Mouse (Mus musculus) ES-E14 (cell line): ENCODE data around the gene Ptprm. TPM values are rescaled to one million over a fixed set of nuclear protein-coding genes. Genes with fewer than 3 reads are reported as not detected.

ENCODE experiments used
- DNase-seq: peaks from one replicate; pipeline ENCODE4 v3.0.0-alpha.2; 2013; ENCODE audit warnings: low read depth, low spot score
- H3K27ac ChIP-seq: 2 replicates; pipeline ENCODE4 v1.5.1; 2012; ENCODE audit warnings: low read depth, mild to moderate bottlenecking, low read length, moderate library complexity, mixed read lengths; ENCODE audit not compliant: poor library complexity, insufficient read depth, severe bottlenecking
- H3K36me3 ChIP-seq: 2 replicates; pipeline ENCODE4 v1.6.1; 2012; ENCODE audit warnings: mild to moderate bottlenecking, low read length, moderate library complexity, mixed read lengths; ENCODE audit not compliant: control insufficient read depth, poor library complexity, insufficient read depth, severe bottlenecking
- H3K4me1 ChIP-seq, 2 experiments: fragments of 150-350 bp in 1 of 2; sonication (generic) in 1 of 2; 2 replicates each; pipeline ENCODE4 v1.6.1; 2012; ENCODE audit warnings: low read length in 2 of 2, mild to moderate bottlenecking in 1 of 2, mixed read lengths in 1 of 2; ENCODE audit not compliant: control insufficient read depth in 2 of 2, insufficient read depth in 2 of 2, poor library complexity in 1 of 2
- H3K4me3 ChIP-seq, 2 experiments: fragments of 150-350 bp in 1 of 2; sonication (generic) in 1 of 2; 2 replicates each; pipeline ENCODE4 v1.5.1; 2012; ENCODE audit warnings: low read length in 2 of 2, low read depth in 1 of 2, mild to moderate bottlenecking in 1 of 2, mixed read lengths in 1 of 2; ENCODE audit not compliant: insufficient read depth in 1 of 2, poor library complexity in 1 of 2, severe bottlenecking in 1 of 2
- H3K9ac ChIP-seq: 2 replicates; pipeline ENCODE4 v1.6.1; 2012; ENCODE audit warnings: low read depth, mild to moderate bottlenecking, low read length, mixed read lengths; ENCODE audit not compliant: poor library complexity, insufficient read depth, severe bottlenecking
- H3K9me3 ChIP-seq: fragments of 150-350 bp; sonication (generic); 2 replicates; pipeline ENCODE4 v1.6.1; 2012; ENCODE audit warnings: low read depth, mild to moderate bottlenecking, low read length; ENCODE audit not compliant: control insufficient read depth, insufficient read depth
- CHD2 ChIP-seq: IDR thresholded peaks from 2 replicates; pipeline ENCODE4 v1.6.1; 2014; ENCODE audit warnings: mild to moderate bottlenecking, low read depth, low read length, inconsistent platforms
- HCFC1 ChIP-seq: IDR thresholded peaks from 2 replicates; pipeline ENCODE4 v1.6.1; 2012; ENCODE audit warnings: low read length, inconsistent platforms, borderline replicate concordance; ENCODE audit not compliant: insufficient read depth
- MAFK ChIP-seq: IDR thresholded peaks from 2 replicates; pipeline ENCODE4 v1.6.1; 2014; ENCODE audit warnings: mild to moderate bottlenecking, low read depth, low read length, inconsistent platforms; ENCODE audit not compliant: insufficient read depth
- ZC3H11A ChIP-seq: IDR thresholded peaks from 2 replicates; pipeline ENCODE4 v1.6.1; 2012; ENCODE audit warnings: low read depth, mild to moderate bottlenecking, inconsistent platforms, low read length, borderline replicate concordance
- ZNF384 ChIP-seq: IDR thresholded peaks from 2 replicates; pipeline ENCODE4 v1.6.1; 2012; ENCODE audit warnings: low read depth, low read length, inconsistent platforms
- in situ Hi-C, 2 experiments: fragments of 600-800 bp; cut with MboI; formaldehyde crosslinking; loops; one replicate each; pipeline ENCODE4 v1.15.1; 2025; ENCODE audit warnings: low sequenced_read_pairs in 2 of 2, inconsistent platforms in 1 of 2; ENCODE audit not compliant: unreplicated experiment in 2 of 2
- total RNA-seq: library from RNA; depleted of rRNA; stranded (reverse); fragments of 300-350 nt; gene quantifications from 2 replicates; pipeline ENCODE4 v1.2.3, GENCODE M21; 2012

Gene Ptprm
- total RNA-seq, 1 experiment: 2.9 TPM

- Histone ChIP-seq H3K9ac (no peak overlapping the region), H3K27ac (no peak overlapping the region), H3K36me3 (no peaks in the 10 kb centered on the region), H3K4me3 (no peak overlapping the region), H3K9me3 (peaks cover 7% of the 10 kb centered on the region), H3K4me1 (no peaks in the 10 kb centered on the region)
- in situ Hi-C loops: no loop called here
- TF ChIP-seq MAFK: no peak
- no peak for TF ChIP-seq ZC3H11A
- no peak for TF ChIP-seq HCFC1
- no peak for TF ChIP-seq CHD2
- no peak for TF ChIP-seq ZNF384
- DNase-seq: no peak
These were observed 344.1 kb downstream of the Ptprm start for GRCm38 (mm10) chr17:67010136-67010535.

GRCm38 (mm10) chr17:67008137-67008536 is 346.1 kb downstream of the Ptprm start:
- Histone ChIP-seq H3K9ac (no peak overlapping the region), H3K36me3 (no peaks in the 10 kb centered on the region), H3K9me3 (peaks cover 7% of the 10 kb centered on the region), H3K4me3 (no peak overlapping the region), H3K27ac (no peak overlapping the region), H3K4me1 (no peaks in the 10 kb centered on the region)
- TF ChIP-seq ZNF384 (no peak), ZC3H11A (no peak), CHD2 (no peak), MAFK (no peak), HCFC1 (no peak)
- no peak for DNase-seq
- in situ Hi-C loops: no loop called here

GRCm38 (mm10) chr17:67006740-67007385 is 347.4 kb downstream of the Ptprm start:
- peaks cover 7% of the 10 kb centered on the region for H3K9me3 ChIP-seq
- H3K4me3 ChIP-seq: no peak overlapping the region
- no peak for DNase-seq
- no peak for TF ChIP-seq ZNF384
- no peak overlapping the region for H3K27ac ChIP-seq
- no peaks in the 10 kb centered on the region for H3K4me1 ChIP-seq
- in situ Hi-C loops: no loop called here
- no peaks in the 10 kb centered on the region for H3K36me3 ChIP-seq
- H3K9ac ChIP-seq: no peak overlapping the region

- TF ChIP-seq MAFK (no peak), ZNF384 (no peak), HCFC1 (no peak), CHD2 (no peak), ZC3H11A (no peak)
- Histone ChIP-seq H3K27ac (no peak overlapping the region), H3K36me3 (no peaks in the 10 kb centered on the region), H3K4me3 (no peak overlapping the region), H3K9me3 (no peaks in the 10 kb centered on the region), H3K4me1 (no peaks in the 10 kb centered on the region), H3K9ac (no peak overlapping the region)
- in situ Hi-C loops: no loop called here
- no peak for DNase-seq
These were observed 357.4 kb downstream of the Ptprm start for GRCm38 (mm10) chr17:66996882-66997281.

DNA sequence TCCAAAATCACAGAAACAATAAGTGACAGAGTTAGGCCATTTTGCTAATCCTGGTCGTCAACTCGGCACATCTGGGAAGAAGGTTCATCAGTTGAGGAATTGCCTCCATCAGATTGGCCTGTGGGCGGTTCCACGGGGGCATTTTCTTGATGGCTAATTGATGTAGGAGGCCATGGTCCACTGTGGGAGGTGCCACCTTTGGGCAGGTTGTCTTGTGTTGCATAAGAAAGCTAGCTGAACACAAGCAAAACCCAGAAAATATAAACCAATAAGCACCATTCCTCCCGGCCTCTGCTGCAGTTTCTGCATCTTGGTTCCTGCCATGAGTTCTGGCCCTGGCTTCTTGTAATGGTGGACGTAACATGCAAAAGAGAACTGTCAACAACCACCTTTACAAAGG is 358.2 kb downstream of the Ptprm start:
- TF ChIP-seq HCFC1: no peak
- no peak overlapping the region for H3K4me3 ChIP-seq
- H3K27ac ChIP-seq: no peak overlapping the region
- H3K4me1 ChIP-seq: no peaks in the 10 kb centered on the region
- DNase-seq: no peak
- H3K9me3 ChIP-seq: no peaks in the 10 kb centered on the region
- in situ Hi-C loops: no loop called here
- H3K36me3 ChIP-seq: no peaks in the 10 kb centered on the region
- H3K9ac ChIP-seq: no peak overlapping the region
